Mouse (Mus musculus) stomach, postnatal 0 days (tissue): ENCODE data around the gene Ptprm. TPM values are rescaled to one million over a fixed set of nuclear protein-coding genes. Genes with fewer than 3 reads are reported as not detected.

Source experiments
- ATAC-seq: fragments of 200-750 bp; cut with Nextera tagmentation; 2 replicates; pipeline ENCODE4 v1.8.0; 2017; ENCODE audit not compliant: low FRiP score, low TSS enrichment
- DNase-seq: peaks from one replicate; pipeline ENCODE4 v3.0.0-alpha.2; 2016; ENCODE audit warnings: low spot score
- H3K27ac ChIP-seq: fragments of 300-500 bp; sonication (generic); replicated peaks from 2 replicates; pipeline ENCODE4 v1.5.1; 2014; ENCODE audit warnings: mild to moderate bottlenecking, control low read depth
- H3K27me3 ChIP-seq: fragments of 300-500 bp; sonication (generic); 2 replicates; pipeline ENCODE4 v1.6.1; 2014; ENCODE audit warnings: low read length; ENCODE audit not compliant: control insufficient read depth, insufficient read depth
- H3K36me3 ChIP-seq: fragments of 300-500 bp; sonication (generic); 2 replicates; pipeline ENCODE4 v1.6.1; 2014; ENCODE audit warnings: low read length, mixed read lengths; ENCODE audit not compliant: control insufficient read depth, insufficient read depth
- H3K4me1 ChIP-seq: fragments of 300-500 bp; sonication (generic); replicated peaks from 2 replicates; pipeline ENCODE4 v1.6.1; 2014; ENCODE audit warnings: antibody characterized with exemption; ENCODE audit not compliant: control insufficient read depth, insufficient read depth
- H3K4me2 ChIP-seq: fragments of 300-500 bp; sonication (generic); replicated peaks from 2 replicates; pipeline ENCODE4 v1.6.1; 2014; ENCODE audit warnings: low read depth, mild to moderate bottlenecking, control low read depth, moderate library complexity
- H3K4me3 ChIP-seq: fragments of 300-500 bp; sonication (generic); 2 replicates; pipeline ENCODE4 v1.5.1; 2014; ENCODE audit warnings: low read depth, low read length, control low read depth
- H3K9ac ChIP-seq: fragments of 300-500 bp; sonication (generic); 2 replicates; pipeline ENCODE4 v1.6.1; 2014; ENCODE audit warnings: mild to moderate bottlenecking, low read length, control low read depth, mixed read lengths
- H3K9me3 ChIP-seq: fragments of 300-500 bp; sonication (generic); 2 replicates; pipeline ENCODE4 v1.6.1; 2016; ENCODE audit warnings: low read length; ENCODE audit not compliant: control insufficient read depth
- CTCF ChIP-seq: IDR thresholded peaks from 2 replicates; pipeline ENCODE4 v1.5.1; 2016; ENCODE audit warnings: antibody characterized with exemption, low read depth, mild to moderate bottlenecking, moderate library complexity
- EP300 ChIP-seq: optimal IDR thresholded peaks from 2 replicates; pipeline ENCODE3; 2016; ENCODE audit warnings: antibody characterized with exemption
- WGBS: fragments of 180-500 bp; shearing (Covaris S2); extraction: QIAGEN DNeasy Blood & Tissue Kit; methylation state at CpG from one replicate; pipeline ENCODE4 v1.1.7; 2014; 5-methylcytosine and 5-hydroxymethylcytosine counted together
- polyA plus RNA-seq: library from polyadenylated mRNA; unstranded; fragments of >200 nt; fragmentation: Nextera tagmentation; extraction: Ambion mirVana; gene quantifications from 2 replicates; pipeline ENCODE4 v1.2.1, GENCODE M21; 2015

Gene Ptprm
- polyA plus RNA-seq, 1 experiment from 2014 or later = 3.6 TPM

GRCm38 (mm10) chr17:67381618-67382017 is 27.4 kb upstream of the Ptprm start:
- no peak for ATAC-seq
- H3K4me1 ChIP-seq = no peaks in the 10 kb centered on the region
- H3K4me2 ChIP-seq = no peak overlapping the region
- TF ChIP-seq CTCF (no peak), EP300 (no peak)
- H3K27me3 ChIP-seq = no peaks in the 10 kb centered on the region
- H3K9me3 ChIP-seq = no peaks in the 10 kb centered on the region
- no peak for DNase-seq
- H3K36me3 ChIP-seq = no peaks in the 10 kb centered on the region
- H3K27ac ChIP-seq = no peak overlapping the region
- WGBS = 55% methylated on average over 5 of the region's 5 CpGs
- no peak overlapping the region for H3K9ac ChIP-seq
- no peak overlapping the region for H3K4me3 ChIP-seq

DNA sequence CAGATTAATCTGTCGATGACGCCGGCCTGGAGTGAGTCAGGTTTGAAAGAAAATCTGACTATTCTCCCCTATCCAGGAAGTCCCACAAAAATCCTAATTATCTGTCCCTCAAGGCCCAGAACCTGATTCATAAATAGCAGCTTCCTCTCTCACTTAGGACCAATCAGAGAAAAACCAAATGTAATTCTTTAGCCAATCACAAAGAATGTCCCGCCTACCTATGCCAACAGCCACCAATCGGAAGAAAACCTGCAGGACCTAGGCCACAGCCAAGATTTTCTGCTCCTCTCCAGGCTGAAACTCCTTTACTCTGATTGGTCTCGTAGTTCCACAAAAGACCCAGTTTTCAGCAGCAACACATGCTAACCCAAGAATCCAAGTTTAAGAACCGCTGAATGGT is 13.6 kb upstream of the Ptprm start:
- TF ChIP-seq CTCF = no peak
- no peak for TF ChIP-seq EP300

DNA sequence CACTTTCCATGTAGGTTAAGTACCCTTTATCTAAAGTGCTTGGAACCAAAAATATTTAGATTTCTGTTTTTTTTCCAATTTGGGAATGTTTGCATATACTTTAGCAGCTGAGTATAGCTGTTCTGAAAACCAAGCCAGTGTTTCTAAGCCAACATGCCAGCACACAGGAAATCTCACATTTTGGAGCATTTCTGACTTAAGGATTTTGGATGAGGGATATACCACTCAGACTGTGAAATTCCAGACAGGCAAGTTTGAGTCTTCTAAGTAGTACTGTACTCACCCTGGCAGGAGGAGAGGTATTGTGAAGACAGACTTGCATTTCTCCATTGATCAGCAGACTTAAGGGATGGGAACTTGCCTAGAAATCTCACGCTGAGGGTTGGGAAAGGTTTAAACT is 10.2 kb upstream of the Ptprm start:
- Histone ChIP-seq H3K27ac (no peak overlapping the region), H3K4me3 (no peak overlapping the region), H3K27me3 (no peaks in the 10 kb centered on the region), H3K4me2 (no peak overlapping the region), H3K9me3 (no peaks in the 10 kb centered on the region), H3K36me3 (no peaks in the 10 kb centered on the region), H3K4me1 (no peaks in the 10 kb centered on the region), H3K9ac (no peak overlapping the region)
- DNase-seq (no peak), ATAC-seq (no peak)
- WGBS = 64% methylated on average over 1 of the region's 1 CpGs
- no peak for TF ChIP-seq EP300
- no peak for TF ChIP-seq CTCF

More for the DNA sequence above, 13.6 kb upstream of the Ptprm start:
- Histone ChIP-seq H3K9ac (no peak overlapping the region), H3K27ac (no peak overlapping the region), H3K36me3 (no peaks in the 10 kb centered on the region), H3K4me2 (no peak overlapping the region), H3K9me3 (no peaks in the 10 kb centered on the region), H3K4me3 (no peak overlapping the region), H3K27me3 (no peaks in the 10 kb centered on the region), H3K4me1 (no peaks in the 10 kb centered on the region)
- DNase-seq (no peak), ATAC-seq (no peak)
- 87% methylated on average over 7 of the region's 7 CpGs for WGBS

- 76% methylated on average over 11 of the region's 11 CpGs for WGBS
These were observed 9.3 kb upstream of the Ptprm start for GRCm38 (mm10) chr17:67363377-67364070.

GRCm38 (mm10) chr17:67362131-67362530 is 7.9 kb upstream of the Ptprm start:
- H3K9ac ChIP-seq = no peak overlapping the region
- H3K27me3 ChIP-seq = no peaks in the 10 kb centered on the region
- H3K9me3 ChIP-seq = no peaks in the 10 kb centered on the region
- TF ChIP-seq CTCF (no peak), EP300 (no peak)
- H3K4me2 ChIP-seq = no peak overlapping the region
- WGBS = 88% methylated on average over 6 of the region's 6 CpGs
- no peaks in the 10 kb centered on the region for H3K4me1 ChIP-seq
- no peak overlapping the region for H3K4me3 ChIP-seq
- ATAC-seq (no peak), DNase-seq (no peak)
- no peaks in the 10 kb centered on the region for H3K36me3 ChIP-seq
- no peak overlapping the region for H3K27ac ChIP-seq

More at GRCm38 (mm10) chr17:67363377-67364070, 9.3 kb upstream of the Ptprm start:
- Histone ChIP-seq H3K4me1 (no peaks in the 10 kb centered on the region), H3K9me3 (no peaks in the 10 kb centered on the region), H3K4me2 (no peak overlapping the region), H3K36me3 (no peaks in the 10 kb centered on the region), H3K27ac (no peak overlapping the region), H3K4me3 (no peak overlapping the region), H3K9ac (no peak overlapping the region), H3K27me3 (no peaks in the 10 kb centered on the region)
- DNase-seq (no peak), ATAC-seq (no peak)
- TF ChIP-seq CTCF (no peak), EP300 (no peak)

GRCm38 (mm10) chr17:67360606-67361005 is 6.3 kb upstream of the Ptprm start:
- H3K27ac ChIP-seq = no peak overlapping the region
- WGBS = 29% methylated on average over 3 of the region's 3 CpGs

More at GRCm38 (mm10) chr17:67360606-67361005, 6.3 kb upstream of the Ptprm start:
- H3K36me3 ChIP-seq = no peaks in the 10 kb centered on the region
- no peaks in the 10 kb centered on the region for H3K27me3 ChIP-seq
- no peak for DNase-seq
- ATAC-seq = no peak
- no peak overlapping the region for H3K4me3 ChIP-seq
- no peaks in the 10 kb centered on the region for H3K9me3 ChIP-seq
- no peak overlapping the region for H3K4me2 ChIP-seq
- no peak for TF ChIP-seq EP300
- TF ChIP-seq CTCF = no peak
- no peak overlapping the region for H3K9ac ChIP-seq
- no peaks in the 10 kb centered on the region for H3K4me1 ChIP-seq
